Mouse (Mus musculus) thymus, postnatal 25 days (tissue): ENCODE data around the gene Pgk1.
"Not testable (repeated sequence)": the region's sequence is repeated elsewhere in the genome, so short reads cannot be mapped to it uniquely, and the experiment has no call there.

Experiments used
- DNase-seq: peaks from one replicate; pipeline ENCODE4 v3.0.0; 2022

Pgk1 gene

GRCm38 (mm10) chrX:106186713-106187649, at the start of gene Pgk1:
Gene Pgk1, plus strand, starts transcription at chrX:106187100.
- DNase-seq: peak; percentile 87

GRCm38 (mm10) chrX:106139309-106140070, 47.4 kb upstream of the Pgk1 start:
- DNase-seq: no peak

- DNase-seq: no peak
These were observed 44.0 kb upstream of the Pgk1 start, which contains the start of gene Tlr13 for GRCm38 (mm10) chrX:106142936-106143335. Gene Tlr13, plus strand, starts transcription at chrX:106143204.

- no peak for DNase-seq
These were observed 38.7 kb upstream of the Pgk1 start for GRCm38 (mm10) chrX:106148185-106148584.

- DNase-seq: no peak
These were observed 37.4 kb upstream of the Pgk1 start for GRCm38 (mm10) chrX:106149460-106149859.

GRCm38 (mm10) chrX:106154180-106154586, 32.7 kb upstream of the Pgk1 start:
- DNase-seq: no peak

- no peak for DNase-seq
These were observed 31.0 kb upstream of the Pgk1 start for GRCm38 (mm10) chrX:106155892-106156291.

GRCm38 (mm10) chrX:106163995-106164394, 22.9 kb upstream of the Pgk1 start:
- DNase-seq: no peak

GRCm38 (mm10) chrX:106164555-106164954, 22.3 kb upstream of the Pgk1 start:
- DNase-seq: no peak

GRCm38 (mm10) chrX:106165089-106165488, 21.8 kb upstream of the Pgk1 start:
- DNase-seq: no peak

GRCm38 (mm10) chrX:106171106-106171852, 15.6 kb upstream of the Pgk1 start:
- peak; percentile 80 for DNase-seq

- peak; percentile 50 for DNase-seq
These were observed 15.1 kb upstream of the Pgk1 start for GRCm38 (mm10) chrX:106171853-106172154.

GRCm38 (mm10) chrX:106176331-106176730, 10.6 kb upstream of the Pgk1 start:
- DNase-seq: no peak

GRCm38 (mm10) chrX:106184279-106184678, 2.6 kb upstream of the Pgk1 start:
- no peak for DNase-seq

- no peak for DNase-seq
These were observed 1.2 kb upstream of the Pgk1 start for GRCm38 (mm10) chrX:106185706-106186105.

GRCm38 (mm10) chrX:106187737-106188136, 837 bp downstream of the Pgk1 start:
- DNase-seq: peak; percentile 30

- no peak for DNase-seq
These were observed 2.5 kb downstream of the Pgk1 start for GRCm38 (mm10) chrX:106189356-106189755.

GRCm38 (mm10) chrX:106190091-106190490, 3.2 kb downstream of the Pgk1 start:
- DNase-seq: no peak

- DNase-seq: not testable (repeated sequence)
These were observed 7.5 kb downstream of the Pgk1 start for GRCm38 (mm10) chrX:106194361-106194760.

GRCm38 (mm10) chrX:106197308-106197707, 10.4 kb downstream of the Pgk1 start:
- no peak for DNase-seq

GRCm38 (mm10) chrX:106198904-106199303, 12.0 kb downstream of the Pgk1 start:
- DNase-seq: no peak

GRCm38 (mm10) chrX:106209100-106209499, 22.2 kb downstream of the Pgk1 start:
- DNase-seq: no peak
